Mouse (Mus musculus) ovary, postnatal 14 days (tissue): Measurements from ENCODE around the gene Lrp11.

Source experiments
- DNase-seq: peaks from one replicate; pipeline ENCODE4 v3.0.0; 2022; ENCODE audit warnings: low spot score

Gene Lrp11

GRCm38 (mm10) chr10:7623861-7624518, 34.4 kb downstream of the Lrp11 start:
- DNase-seq: no peak

GRCm38 (mm10) chr10:7629092-7629491, 39.5 kb downstream of the Lrp11 start:
- DNase-seq: no peak

GRCm38 (mm10) chr10:7630286-7630685, 40.7 kb downstream of the Lrp11 start:
- no peak for DNase-seq

GRCm38 (mm10) chr10:7630951-7631720, 41.5 kb downstream of the Lrp11 start:
- DNase-seq: no peak

- DNase-seq: no peak
Measured at GRCm38 (mm10) chr10:7640366-7640765, 50.8 kb downstream of the Lrp11 start.

- no peak for DNase-seq
Measured at GRCm38 (mm10) chr10:7645911-7646310, 56.3 kb downstream of the Lrp11 start.

- no peak for DNase-seq
Measured at GRCm38 (mm10) chr10:7649059-7649458, 59.5 kb downstream of the Lrp11 start.

GRCm38 (mm10) chr10:7651057-7651456, 61.5 kb downstream of the Lrp11 start:
- no peak for DNase-seq

GRCm38 (mm10) chr10:7662471-7663141, 73.0 kb downstream of the Lrp11 start:
- DNase-seq: no peak

GRCm38 (mm10) chr10:7663159-7664026, 73.8 kb downstream of the Lrp11 start:
- peak; percentile 90 for DNase-seq

GRCm38 (mm10) chr10:7664027-7664526, 74.5 kb downstream of the Lrp11 start:
- DNase-seq: no peak

GRCm38 (mm10) chr10:7664889-7665288, 75.3 kb downstream of the Lrp11 start:
- DNase-seq: no peak

- DNase-seq: peak; percentile 86
Measured at GRCm38 (mm10) chr10:7667342-7667802, 77.8 kb downstream of the Lrp11 start, which contains the start of gene Nup43. Nup43 (plus strand) TSS chr10:7667503.

- DNase-seq: no peak
Measured at GRCm38 (mm10) chr10:7673673-7674072, 84.1 kb downstream of the Lrp11 start.
